Mouse (Mus musculus): ENCODE measurements around the gene Naf1.

The Naf1 gene

DNA sequence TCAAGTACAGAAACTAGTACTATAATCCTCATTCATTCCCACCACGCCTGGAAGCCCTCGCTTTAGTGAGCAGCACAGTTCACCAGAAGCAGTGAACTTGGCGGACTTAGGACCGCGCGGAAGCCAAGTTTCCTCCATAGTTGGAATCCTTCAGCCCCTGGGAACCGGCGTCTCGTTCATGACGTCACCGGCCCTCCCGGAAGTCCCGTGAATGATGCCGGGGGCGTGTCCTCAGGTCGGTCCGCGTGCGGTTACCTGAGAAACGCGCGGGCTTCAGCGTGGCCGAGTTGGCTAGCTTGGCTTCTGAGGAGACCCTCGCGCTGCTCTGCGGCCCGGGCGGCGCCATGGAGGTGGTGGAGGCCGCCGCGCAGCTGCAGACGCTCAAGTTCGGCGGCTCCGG lies at the start of gene Naf1:
TSS of gene Naf1 (plus strand) at position 195 of the 400 bp plus-strand sequence.
- in situ Hi-C loops (cut with MboI; ENCODE audit: low pct_unique_long_range_greater_than_20kb in 1 of 2, low sequenced_read_pairs in 2 of 2, unreplicated experiment in 1 of 2) = no loop called here

DNA sequence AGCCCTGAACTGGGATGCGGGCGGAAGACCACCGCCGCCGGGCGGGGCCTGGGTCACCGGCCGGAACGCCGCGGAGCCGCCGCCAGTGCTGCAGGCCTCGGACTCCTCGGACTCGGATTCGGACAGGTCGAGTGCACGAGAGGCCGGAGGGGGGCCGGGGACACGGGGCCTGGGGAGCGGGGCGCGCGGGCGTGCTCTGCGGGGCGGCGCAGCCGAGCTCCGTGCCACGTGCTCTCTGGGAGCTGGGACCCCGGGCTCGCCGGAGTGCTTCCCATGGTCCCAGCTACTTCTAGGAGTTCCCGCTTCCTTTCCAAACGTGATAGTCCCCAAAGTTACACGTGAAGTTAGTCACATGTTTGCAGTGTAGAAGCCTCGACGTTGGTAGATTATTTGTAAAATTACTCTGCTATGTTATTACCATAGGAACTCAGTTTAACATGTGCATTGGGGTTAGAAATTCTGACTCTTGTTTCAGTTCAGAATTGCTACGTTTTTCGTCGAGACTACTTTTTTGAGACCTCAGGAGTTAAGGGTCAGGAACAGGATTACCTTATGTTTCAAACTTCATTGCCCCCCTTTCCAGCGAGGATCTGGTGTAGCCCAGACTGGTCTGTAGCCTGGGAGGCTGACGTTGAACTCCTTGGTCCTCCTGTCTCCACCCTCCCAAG lies 1.0 kb downstream of the Naf1 start:
- in situ Hi-C loops (cut with MboI; ENCODE audit: low pct_unique_long_range_greater_than_20kb in 1 of 2, low sequenced_read_pairs in 2 of 2, unreplicated experiment in 1 of 2) = no loop called here

DNA sequence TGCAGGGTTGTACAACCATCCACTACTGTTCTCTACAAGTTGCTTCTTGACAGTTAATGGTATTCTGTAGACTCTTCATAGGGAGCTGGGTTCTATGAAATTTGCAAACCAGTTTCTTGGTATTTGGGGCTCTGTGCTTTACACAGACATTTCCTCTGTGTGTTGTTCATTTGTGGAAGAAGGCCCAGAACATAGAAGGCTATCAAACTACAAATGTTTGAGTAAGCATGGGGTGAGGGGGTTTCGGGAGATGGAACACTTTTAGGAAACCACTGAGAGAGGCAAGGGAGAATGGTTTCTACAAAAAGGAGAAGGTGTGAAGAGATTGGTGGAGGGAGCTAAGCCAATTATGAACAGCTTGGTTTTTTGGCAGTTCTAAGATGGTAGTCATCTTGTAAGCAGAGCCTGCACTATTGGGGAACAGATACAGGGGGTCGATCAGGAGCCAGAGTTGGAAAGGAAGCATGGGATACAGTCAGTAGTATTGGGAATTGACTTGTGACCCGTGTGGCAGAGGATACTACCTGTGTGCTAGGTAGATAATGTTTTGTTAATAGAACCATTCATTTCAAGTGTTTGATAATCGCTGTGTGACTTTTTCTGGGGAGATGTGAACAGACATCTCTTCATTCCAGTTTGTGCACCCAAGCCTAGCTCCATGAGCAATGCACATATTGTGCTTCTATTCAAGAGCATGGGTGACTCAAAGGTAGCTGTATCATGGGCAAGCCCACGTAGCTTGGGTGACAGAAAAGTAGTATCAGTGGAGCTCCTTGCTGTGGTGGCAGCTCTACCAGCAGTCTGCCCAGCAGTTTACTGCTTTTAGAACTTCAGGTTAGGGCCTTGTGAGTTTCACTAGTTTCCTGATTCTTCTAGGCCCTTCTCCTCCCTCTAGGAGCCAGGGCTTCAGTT lies 1.8 kb downstream of the Naf1 start:
- in situ Hi-C loops (cut with MboI; ENCODE audit: low pct_unique_long_range_greater_than_20kb in 1 of 2, low sequenced_read_pairs in 2 of 2, unreplicated experiment in 1 of 2) = no loop called here

DNA sequence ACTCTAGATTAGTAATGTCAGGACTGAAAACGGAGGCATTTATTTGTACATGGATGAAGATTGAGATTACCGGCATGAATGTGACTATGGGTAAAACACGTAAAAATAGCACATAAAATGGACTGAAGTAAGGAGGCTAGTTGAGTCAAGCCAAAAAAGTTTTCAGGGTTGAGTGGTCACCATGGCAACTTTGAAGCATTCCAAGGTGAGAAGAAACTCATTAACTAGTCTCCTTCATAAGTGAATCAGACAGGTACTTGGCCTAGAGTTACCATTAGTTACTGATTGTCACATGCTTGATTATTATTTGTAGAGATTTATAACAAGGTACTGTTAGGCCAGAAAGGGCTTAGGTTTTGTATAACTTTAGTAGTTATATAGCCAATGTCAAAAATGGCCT lies 3.7 kb downstream of the Naf1 start:
- in situ Hi-C loops (cut with MboI; ENCODE audit: low pct_unique_long_range_greater_than_20kb in 1 of 2, low sequenced_read_pairs in 2 of 2, unreplicated experiment in 1 of 2) = no loop called here

DNA sequence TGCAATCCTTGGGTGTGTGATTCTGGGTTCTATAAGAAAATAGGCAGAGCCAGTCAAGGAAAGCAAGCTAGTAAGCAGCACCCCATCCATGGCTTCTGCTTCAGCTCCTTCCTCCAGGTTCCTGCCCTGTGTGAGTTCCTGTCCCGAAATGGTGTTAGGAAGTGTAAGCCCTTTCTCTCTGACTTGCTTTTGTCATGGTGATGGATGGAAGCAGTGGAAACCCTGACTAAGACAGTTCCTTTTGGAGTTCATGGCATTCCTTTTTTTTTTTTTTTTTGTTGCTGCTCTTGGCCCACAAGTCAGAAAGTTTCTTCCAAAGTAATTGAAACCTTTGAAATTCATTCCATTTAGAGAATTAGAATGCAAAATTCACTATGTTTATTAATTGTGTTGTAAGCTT lies 5.1 kb downstream of the Naf1 start:
- in situ Hi-C loops (cut with MboI; ENCODE audit: low pct_unique_long_range_greater_than_20kb in 1 of 2, low sequenced_read_pairs in 2 of 2, unreplicated experiment in 1 of 2) = no loop called here

DNA sequence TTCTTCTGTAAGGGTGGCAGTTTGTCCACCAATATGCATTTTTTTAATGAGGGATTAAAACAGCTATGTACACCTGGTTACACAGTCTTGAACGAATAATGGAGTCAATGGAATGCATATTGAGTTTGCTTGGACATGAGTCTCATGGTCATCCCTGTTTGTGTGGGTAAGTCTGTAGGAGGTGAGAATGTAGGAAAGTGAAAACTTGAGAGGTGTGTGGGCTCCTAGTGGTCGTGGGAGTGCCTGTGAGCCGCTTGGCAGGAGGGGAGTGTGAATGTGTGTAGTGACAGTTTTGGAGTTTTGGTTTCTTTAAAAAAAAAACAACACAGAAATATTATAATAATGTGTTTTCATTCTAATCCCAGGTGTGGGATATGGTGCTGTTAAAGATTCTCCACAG lies 7.7 kb downstream of the Naf1 start:
- in situ Hi-C loops (cut with MboI; ENCODE audit: low pct_unique_long_range_greater_than_20kb in 1 of 2, low sequenced_read_pairs in 2 of 2, unreplicated experiment in 1 of 2) = no loop called here

DNA sequence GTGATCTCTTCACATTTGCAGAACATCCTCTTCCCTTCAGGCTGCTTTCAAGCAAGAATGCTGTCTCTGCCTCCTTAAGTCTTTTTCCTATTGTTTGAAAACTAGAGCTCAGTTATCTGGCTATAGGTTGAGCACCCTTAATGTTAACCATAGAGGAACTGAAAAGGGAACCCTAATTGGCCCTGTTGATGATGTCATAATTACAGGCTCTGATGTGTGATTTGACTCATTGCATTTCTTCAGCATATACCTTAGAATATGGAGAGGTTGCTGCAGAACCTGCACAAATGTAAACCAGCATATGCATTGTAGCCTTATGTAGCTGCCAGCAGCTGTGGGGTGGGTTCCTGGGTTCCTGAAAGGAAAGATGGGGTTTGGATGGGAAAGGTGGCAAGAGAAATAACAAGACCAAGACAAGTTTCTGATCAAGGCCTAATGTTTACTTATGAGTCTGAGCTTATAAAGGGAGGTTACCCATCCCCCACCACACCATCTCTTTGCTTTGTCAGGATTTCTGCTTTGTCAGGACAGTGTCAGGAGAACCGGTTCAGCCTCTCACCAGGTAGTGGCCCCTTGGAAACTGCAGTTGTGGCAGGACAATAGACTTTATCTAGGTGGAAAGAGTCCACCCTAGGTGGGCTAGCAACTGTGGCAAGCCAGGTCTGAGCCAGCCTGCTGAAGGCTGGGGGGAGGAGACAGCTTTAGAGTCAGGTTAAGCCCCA lies 9.4 kb downstream of the Naf1 start:
- in situ Hi-C loops (cut with MboI; ENCODE audit: low pct_unique_long_range_greater_than_20kb in 1 of 2, low sequenced_read_pairs in 2 of 2, unreplicated experiment in 1 of 2) = no loop called here

DNA sequence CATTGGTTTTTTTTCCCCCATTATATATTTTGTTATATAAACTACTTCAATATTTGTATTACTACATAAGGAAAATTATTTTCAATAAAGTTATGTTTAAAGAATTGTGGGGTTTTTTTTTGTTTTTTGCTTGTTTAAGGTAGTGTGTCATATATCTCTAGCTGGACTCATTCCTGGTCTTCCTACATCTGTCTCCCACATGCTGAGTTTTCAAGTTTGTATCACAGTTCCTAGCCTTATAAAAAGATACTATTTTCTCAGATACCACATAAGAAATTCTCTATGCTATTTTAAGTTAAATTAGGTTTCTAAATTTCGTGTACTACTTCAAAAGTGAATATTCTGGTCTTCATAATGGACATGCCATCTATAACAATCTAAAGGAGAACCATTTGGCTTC lies 23.8 kb downstream of the Naf1 start:
- in situ Hi-C loops (cut with MboI; ENCODE audit: low pct_unique_long_range_greater_than_20kb in 1 of 2, low sequenced_read_pairs in 2 of 2, unreplicated experiment in 1 of 2) = no loop called here

DNA sequence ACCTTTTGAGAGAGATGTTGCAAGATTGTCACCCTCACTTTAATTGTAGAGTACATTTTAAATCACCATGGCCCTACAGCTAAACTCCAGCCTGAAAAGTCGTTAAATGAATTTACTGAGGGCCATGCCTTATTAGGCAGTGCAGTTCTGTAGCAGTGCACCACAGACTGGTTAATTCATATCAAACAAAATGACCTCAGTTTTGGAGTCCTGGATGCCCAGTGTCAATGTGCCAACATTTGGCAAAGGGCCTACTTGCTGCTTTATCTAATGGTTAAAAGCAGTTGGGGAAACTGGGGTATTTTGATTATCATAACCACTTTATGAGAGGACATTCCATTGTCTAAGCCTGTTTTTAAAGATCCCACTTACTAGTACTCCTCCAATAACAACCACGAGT lies 31.9 kb downstream of the Naf1 start:
- in situ Hi-C loops (cut with MboI; ENCODE audit: low pct_unique_long_range_greater_than_20kb in 1 of 2, low sequenced_read_pairs in 2 of 2, unreplicated experiment in 1 of 2) = no loop called here

DNA sequence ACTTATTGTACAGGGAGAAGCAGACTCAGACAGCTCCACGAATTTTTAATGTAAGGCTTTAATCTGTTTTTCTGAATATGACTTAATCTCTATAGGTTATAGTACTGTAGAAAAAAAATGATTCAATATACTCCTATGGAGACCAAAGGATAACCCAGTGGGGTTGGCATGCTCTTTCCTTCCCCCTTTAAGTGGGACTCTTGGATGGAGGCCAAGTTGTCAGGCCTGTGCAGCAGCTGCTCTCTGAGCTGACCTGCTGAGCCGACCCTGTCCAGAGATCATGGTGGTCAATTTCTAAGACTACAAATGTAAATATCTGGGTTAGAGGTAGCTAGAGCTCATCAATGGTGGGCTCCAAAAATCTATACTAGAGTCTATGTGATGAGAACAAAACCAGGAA lies 45.0 kb downstream of the Naf1 start:
- in situ Hi-C loops (cut with MboI; ENCODE audit: low pct_unique_long_range_greater_than_20kb in 1 of 2, low sequenced_read_pairs in 2 of 2, unreplicated experiment in 1 of 2) = no loop called here

DNA sequence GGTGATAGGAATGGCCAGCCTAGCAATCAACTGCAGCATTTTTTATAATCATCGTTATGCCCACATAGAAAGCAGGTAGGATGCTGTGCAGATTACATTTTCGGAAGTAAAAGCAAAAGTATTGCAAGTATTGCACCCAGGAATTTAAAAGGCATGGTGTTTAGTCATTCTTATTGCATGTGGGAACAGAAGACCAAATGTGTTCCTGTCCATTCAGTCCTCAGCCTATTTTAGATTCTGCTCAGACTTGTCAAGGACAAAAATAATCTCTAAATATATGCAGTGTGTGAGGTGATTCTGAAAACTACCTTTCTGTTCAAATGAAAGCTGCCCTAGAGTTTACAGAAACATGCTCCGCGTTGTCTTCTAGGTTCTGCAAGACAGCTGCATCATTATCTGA lies 45.5 kb downstream of the Naf1 start:
- in situ Hi-C loops (cut with MboI; ENCODE audit: low pct_unique_long_range_greater_than_20kb in 1 of 2, low sequenced_read_pairs in 2 of 2, unreplicated experiment in 1 of 2) = no loop called here

DNA sequence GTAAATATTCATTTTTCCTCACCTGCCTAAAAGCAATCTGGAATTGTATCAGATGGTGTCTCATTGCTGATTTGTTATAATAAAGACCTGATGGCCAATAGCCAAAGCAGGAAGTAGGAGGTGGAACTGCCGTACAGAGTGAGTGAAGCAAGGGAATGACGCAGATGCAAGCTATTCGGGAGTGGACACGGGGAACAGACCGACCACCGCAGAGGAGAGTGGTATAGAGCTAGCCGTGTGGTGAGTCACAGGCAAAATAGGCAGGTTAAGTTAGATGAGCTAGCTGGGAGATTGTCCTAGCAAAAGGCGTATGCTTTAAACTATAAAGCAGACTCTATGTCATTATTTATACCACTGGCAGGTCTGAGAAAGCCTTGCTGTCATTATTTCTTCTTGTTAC lies 46.1 kb downstream of the Naf1 start:
- in situ Hi-C loops (cut with MboI; ENCODE audit: low pct_unique_long_range_greater_than_20kb in 1 of 2, low sequenced_read_pairs in 2 of 2, unreplicated experiment in 1 of 2) = no loop called here

DNA sequence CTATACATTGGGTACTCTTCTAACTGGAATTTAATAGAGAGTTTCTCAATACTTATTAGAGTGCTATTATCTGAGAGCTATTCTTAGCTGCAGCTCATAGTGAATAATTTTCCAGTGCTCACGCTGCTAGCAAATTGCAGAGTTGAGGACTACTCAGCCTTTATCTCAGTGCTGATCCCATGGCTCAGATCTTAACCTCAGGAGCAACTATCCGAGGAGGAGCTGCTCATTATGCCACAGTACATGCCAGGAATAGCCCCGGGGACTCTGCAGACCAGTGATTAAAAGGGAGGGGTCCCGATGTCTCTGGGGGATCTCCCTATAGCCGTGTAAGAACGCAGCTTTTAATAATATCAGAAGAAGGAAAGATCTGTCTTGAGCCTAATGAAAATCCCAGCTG lies 50.7 kb downstream of the Naf1 start:
- in situ Hi-C loops (cut with MboI; ENCODE audit: low pct_unique_long_range_greater_than_20kb in 1 of 2, low sequenced_read_pairs in 2 of 2, unreplicated experiment in 1 of 2) = loop anchor here in 1 of 2 experiments (10.0 kb wide), 1 partner anchor 206 kb away; no protein-coding TSS in a partner anchor

DNA sequence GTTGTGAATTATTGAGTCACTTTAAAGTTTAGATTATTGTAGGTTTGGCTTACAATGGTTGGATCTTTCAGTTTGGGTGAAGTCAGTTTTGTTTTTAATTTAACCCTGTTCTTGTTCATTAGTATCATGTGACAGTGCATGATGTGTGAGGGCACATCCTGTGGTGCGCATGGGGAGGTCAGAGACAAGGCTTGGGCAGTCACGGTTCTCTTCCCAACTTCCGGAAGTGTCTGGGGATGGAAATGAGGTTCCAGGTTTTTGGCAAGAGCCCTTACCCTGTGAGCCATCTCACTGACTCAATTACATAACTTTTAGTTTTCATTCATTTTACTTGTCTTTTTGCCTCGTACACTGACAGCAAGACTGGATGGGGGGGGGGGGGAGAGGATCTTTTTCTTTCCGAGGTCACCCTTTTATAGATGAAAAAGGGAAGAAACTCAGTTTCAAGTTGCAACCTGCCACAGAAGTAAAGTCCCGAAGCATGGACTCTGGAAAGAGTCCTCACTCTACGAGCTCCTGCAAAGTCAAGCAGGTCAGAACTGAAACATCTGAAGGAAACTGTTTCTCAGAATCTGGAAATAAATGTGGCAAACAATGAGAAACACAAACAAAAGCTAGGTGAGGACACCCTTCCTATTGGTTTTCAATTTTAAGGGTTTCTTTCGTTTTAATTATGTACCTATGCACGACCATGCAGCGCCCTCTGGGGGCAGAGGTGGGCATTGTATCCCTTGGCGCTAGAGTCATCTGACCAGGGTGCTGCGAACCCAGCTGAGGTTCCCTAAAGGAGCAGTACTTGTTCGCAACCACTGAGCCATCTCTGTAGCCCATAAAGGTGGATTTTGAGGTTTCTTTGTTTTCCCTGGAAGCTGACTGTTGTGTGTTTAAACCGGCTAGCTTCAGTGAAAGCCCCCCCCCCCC lies 53.9 kb downstream of the Naf1 start:
- in situ Hi-C loops (cut with MboI; ENCODE audit: low pct_unique_long_range_greater_than_20kb in 1 of 2, low sequenced_read_pairs in 2 of 2, unreplicated experiment in 1 of 2) = loop anchor here in 1 of 2 experiments (10.0 kb wide), 1 partner anchor 209 kb away; no protein-coding TSS in a partner anchor

DNA sequence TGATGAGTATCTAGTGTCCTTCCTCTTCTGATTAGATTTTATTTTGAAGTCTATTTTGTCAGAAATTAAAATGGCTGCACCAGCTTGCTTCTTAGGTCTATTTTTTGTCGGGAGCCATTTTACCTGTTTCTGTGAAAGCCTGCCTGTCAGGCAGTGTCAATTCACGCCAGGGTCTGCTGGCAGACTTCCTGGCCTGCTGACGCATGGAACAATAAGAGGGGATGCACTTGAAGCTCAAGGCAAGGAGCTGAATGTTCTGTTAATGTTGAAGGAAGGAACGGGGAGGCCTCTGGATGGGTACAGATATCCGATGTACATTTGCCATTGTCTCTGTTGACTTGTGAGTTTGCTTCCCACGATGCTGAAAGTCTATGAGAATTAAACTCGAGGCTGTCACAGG lies 56.0 kb downstream of the Naf1 start:
- in situ Hi-C loops (cut with MboI; ENCODE audit: low pct_unique_long_range_greater_than_20kb in 1 of 2, low sequenced_read_pairs in 2 of 2, unreplicated experiment in 1 of 2) = loop anchor here in 1 of 2 experiments (10.0 kb wide), 1 partner anchor 211 kb away; no protein-coding TSS in a partner anchor

DNA sequence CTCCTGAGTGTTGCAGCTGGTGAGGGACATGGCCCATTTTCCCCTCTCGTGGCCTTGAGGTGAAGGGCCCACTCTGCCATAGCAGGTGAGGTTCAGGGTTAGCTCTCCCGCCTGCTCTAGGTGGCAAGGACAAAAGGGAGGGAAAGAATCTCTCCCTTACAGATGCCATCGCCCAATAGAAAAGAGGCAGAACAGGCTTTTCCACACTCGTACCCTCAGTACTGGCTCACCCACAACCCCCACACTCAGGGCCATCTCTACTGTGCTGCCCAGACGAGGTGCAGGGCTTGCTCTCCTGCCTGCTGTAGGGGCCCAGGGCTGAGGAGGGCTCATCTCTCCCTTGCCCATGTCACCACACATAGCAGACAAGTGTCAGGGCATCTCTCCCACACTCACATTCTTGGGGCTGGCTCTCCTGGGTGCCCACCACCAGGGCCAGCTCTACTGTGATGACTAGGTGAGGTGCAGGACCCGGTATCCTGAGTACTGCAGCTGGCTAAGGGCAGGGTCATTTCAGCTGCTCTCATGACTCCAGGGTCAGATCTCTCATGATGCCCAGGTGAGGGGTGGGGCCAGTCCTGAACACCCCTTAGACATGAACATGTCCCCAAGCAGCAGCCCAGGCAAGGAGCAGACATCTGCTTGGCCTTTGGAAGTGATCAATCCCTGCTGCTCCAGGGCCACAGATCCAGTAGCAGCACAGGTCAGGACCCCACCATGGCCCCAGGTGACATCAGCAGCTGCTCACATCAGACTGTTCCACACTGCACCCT lies 57.9 kb downstream of the Naf1 start:
- in situ Hi-C loops (cut with MboI; ENCODE audit: low pct_unique_long_range_greater_than_20kb in 1 of 2, low sequenced_read_pairs in 2 of 2, unreplicated experiment in 1 of 2) = loop anchor here in 1 of 2 experiments (10.0 kb wide), 1 partner anchor 213 kb away; no protein-coding TSS in a partner anchor

DNA sequence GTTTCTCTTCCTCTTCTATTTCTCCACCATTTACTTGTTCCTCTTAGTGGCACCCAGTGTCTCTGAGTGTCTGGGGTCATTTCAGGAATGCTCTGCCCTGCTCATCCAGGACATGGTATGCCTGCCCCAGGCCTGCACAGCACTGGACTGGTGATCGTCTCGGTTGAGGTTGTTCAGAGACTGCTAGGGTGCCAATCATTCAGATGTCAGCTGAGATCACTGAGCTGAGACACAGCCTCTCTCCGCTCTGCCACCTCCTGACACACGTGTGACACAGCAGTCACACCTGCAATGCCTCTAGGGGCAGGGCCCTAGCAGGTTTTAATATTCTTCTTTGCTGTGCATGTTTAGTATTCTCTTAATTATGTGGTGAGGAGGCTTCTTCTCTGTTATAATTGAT lies 58.5 kb downstream of the Naf1 start:
- in situ Hi-C loops (cut with MboI; ENCODE audit: low pct_unique_long_range_greater_than_20kb in 1 of 2, low sequenced_read_pairs in 2 of 2, unreplicated experiment in 1 of 2) = loop anchor here in 1 of 2 experiments (10.0 kb wide), 1 partner anchor 214 kb away; no protein-coding TSS in a partner anchor

Data from mouse embryonic stem cell (cell line).